Mouse (Mus musculus): ENCODE data around the gene Cyb5r4.

DNA sequence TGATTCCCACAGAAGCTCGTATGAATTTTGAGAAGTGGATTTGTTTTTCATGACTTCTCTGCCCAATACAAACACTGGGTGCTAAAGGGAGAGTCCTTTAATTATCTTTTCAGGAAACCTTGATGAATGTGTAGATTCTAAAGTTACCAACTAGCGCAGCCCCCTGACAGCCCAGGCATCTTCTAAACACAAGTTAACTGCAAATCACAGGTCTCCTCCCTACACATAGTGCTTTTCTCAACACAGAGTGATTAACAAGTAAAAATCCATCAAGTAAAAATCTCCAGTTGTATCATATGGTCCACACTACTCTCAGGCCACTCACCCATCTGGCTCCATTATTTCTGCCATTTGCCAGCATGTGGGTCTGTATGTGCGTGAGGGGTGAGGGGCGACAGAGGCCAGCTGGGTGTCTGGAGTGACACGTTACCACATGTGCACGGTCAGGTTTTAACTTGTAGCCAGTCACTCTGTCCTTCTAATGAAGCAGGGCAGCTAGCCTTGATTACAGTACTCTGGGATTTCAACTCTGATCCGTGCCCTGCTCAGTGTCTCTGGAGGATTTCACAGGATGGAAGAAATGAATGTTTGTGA is 35.0 kb upstream of the Cyb5r4 start:
- TF ChIP-seq CTCF (IDR thresholded peaks at IDR 0.05; ENCODE audit: low read depth, low read length) = no peak
- TF ChIP-seq GATA2 (IDR thresholded peaks at IDR 0.05; ENCODE audit: borderline replicate concordance, low read depth, low read length) = no peak

Data from G1E (cell line).